Mouse (Mus musculus) kidney, embryonic 16.5 days (tissue): ENCODE results near the gene March6. TPM values are rescaled to one million over a fixed set of nuclear protein-coding genes. Genes with fewer than 3 reads are reported as not detected.

Source experiments
- ATAC-seq: fragments of 200-750 bp; cut with Nextera tagmentation; 2 replicates; pipeline ENCODE4 v1.8.0; 2017; ENCODE audit warnings: moderate TSS enrichment; ENCODE audit not compliant: low FRiP score, low TSS enrichment
- H3K27ac ChIP-seq: fragments of 300-500 bp; sonication (generic); 2 replicates; pipeline ENCODE4 v1.5.1; 2014; ENCODE audit warnings: low read length
- H3K27me3 ChIP-seq: fragments of 300-500 bp; sonication (generic); 2 replicates; pipeline ENCODE4 v1.6.1; 2014; ENCODE audit warnings: low read length, control low read depth, mixed read lengths; ENCODE audit not compliant: insufficient read depth
- H3K36me3 ChIP-seq: fragments of 300-500 bp; sonication (generic); 2 replicates; pipeline ENCODE4 v1.6.1; 2014; ENCODE audit warnings: low read length, control low read depth, mixed read lengths; ENCODE audit not compliant: insufficient read depth
- H3K4me1 ChIP-seq: fragments of 300-500 bp; sonication (generic); 2 replicates; pipeline ENCODE4 v1.6.1; 2014; ENCODE audit warnings: low read length, control low read depth, mixed read lengths; ENCODE audit not compliant: insufficient read depth
- H3K4me2 ChIP-seq: fragments of 300-500 bp; sonication (generic); replicated peaks from 2 replicates; pipeline ENCODE4 v1.6.1; 2014; ENCODE audit warnings: low read depth, low read length
- H3K4me3 ChIP-seq: fragments of 300-500 bp; sonication (generic); 2 replicates; pipeline ENCODE4 v1.5.1; 2014; ENCODE audit warnings: mild to moderate bottlenecking, low read length
- H3K9ac ChIP-seq: fragments of 300-500 bp; sonication (generic); replicated peaks from 2 replicates; pipeline ENCODE4 v1.6.1; 2014; ENCODE audit warnings: low read length
- H3K9me3 ChIP-seq: fragments of 300-500 bp; sonication (generic); 2 replicates; pipeline ENCODE4 v1.6.1; 2016; ENCODE audit warnings: low read length, control low read depth
- WGBS: fragments of 180-500 bp; shearing (Covaris S2); extraction: QIAGEN DNeasy Blood & Tissue Kit; methylation state at CpG from one replicate; pipeline ENCODE4 v1.1.7; 2014; 5-methylcytosine and 5-hydroxymethylcytosine counted together
- polyA plus RNA-seq: library from polyadenylated mRNA; unstranded; fragments of >200 nt; fragmentation: Nextera tagmentation; extraction: Ambion mirVana; gene quantifications from 2 replicates; pipeline ENCODE4 v1.2.1, GENCODE M21; 2015

Gene March6
- polyA plus RNA-seq, 1 experiment from 2014 or later, result 37.4 TPM

GRCm38 (mm10) chr15:31460571-31460970, 70.3 kb downstream of the March6 start:
- WGBS, result 86% methylated on average over 2 of the region's 2 CpGs
- Histone ChIP-seq H3K36me3 (peaks cover 73% of the 10 kb centered on the region), H3K4me2 (no peak overlapping the region), H3K27ac (no peak overlapping the region), H3K4me3 (no peak overlapping the region), H3K4me1 (no peaks in the 10 kb centered on the region), H3K9me3 (no peaks in the 10 kb centered on the region), H3K9ac (no peak overlapping the region), H3K27me3 (no peaks in the 10 kb centered on the region)
- ATAC-seq, result no peak

DNA sequence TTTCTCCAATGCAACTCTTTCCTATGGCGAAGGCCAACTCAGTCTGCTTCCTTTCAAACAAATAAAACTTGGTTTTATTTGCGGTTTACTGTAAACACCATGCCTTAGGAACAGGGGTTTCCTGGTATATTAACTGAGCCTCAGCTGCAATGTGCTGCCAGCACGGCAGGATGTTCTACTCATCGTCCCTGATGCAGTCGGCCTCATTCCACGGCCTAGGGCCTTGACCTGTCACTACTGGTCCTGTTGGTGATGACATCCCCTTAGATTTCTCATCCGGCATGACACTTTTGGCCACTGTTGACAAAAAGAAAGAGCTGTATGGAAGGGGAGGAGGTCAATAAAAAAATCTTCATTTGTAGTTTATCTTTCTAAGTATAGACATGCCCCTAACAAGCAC, 72.8 kb downstream of the March6 start:
- Histone ChIP-seq H3K4me3 (no peak overlapping the region), H3K36me3 (peaks cover 53% of the 10 kb centered on the region), H3K9me3 (no peaks in the 10 kb centered on the region), H3K27ac (no peak overlapping the region), H3K4me2 (no peak overlapping the region), H3K27me3 (no peaks in the 10 kb centered on the region), H3K4me1 (no peaks in the 10 kb centered on the region), H3K9ac (no peak overlapping the region)
- ATAC-seq, result no peak
- WGBS, result 88% methylated on average over 7 of the region's 7 CpGs

GRCm38 (mm10) chr15:31456381-31456780, 74.5 kb downstream of the March6 start:
- Histone ChIP-seq H3K4me2 (no peak overlapping the region), H3K27ac (no peak overlapping the region), H3K4me3 (no peak overlapping the region), H3K27me3 (no peaks in the 10 kb centered on the region), H3K9ac (no peak overlapping the region), H3K9me3 (no peaks in the 10 kb centered on the region), H3K36me3 (peaks cover 40% of the 10 kb centered on the region), H3K4me1 (peaks cover 6% of the 10 kb centered on the region)
- WGBS, result 86% methylated on average over 5 of the region's 5 CpGs
- ATAC-seq, result no peak

DNA sequence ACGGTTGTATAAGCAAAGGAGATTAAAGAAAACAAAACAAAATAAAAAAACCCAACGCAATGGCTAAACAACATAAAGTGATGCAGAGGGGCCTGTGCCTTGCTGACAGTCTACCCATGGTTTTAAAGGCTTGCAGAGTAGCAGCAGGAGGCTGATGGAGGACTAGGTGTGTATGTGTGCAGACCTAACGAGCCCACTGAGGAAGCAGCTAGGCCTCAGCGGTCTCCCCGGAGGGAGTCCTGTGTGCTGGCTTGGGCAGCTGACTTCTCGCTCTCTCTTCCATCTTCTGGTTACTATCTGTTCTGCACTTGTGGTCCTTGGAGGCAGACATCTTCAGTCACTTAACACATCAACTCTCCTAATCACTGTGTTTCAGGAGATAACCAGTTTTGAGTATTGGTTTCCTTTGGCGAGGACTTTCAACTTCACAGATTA, 76.0 kb downstream of the March6 start:
- H3K27ac ChIP-seq, result no peak overlapping the region
- H3K4me2 ChIP-seq, result no peak overlapping the region
- H3K9me3 ChIP-seq, result no peaks in the 10 kb centered on the region
- H3K9ac ChIP-seq, result no peak overlapping the region
- H3K36me3 ChIP-seq, result peaks cover 26% of the 10 kb centered on the region
- no peaks in the 10 kb centered on the region for H3K27me3 ChIP-seq
- H3K4me3 ChIP-seq, result no peak overlapping the region
- peaks cover 6% of the 10 kb centered on the region for H3K4me1 ChIP-seq
- 79% methylated on average over 7 of the region's 7 CpGs for WGBS
- no peak for ATAC-seq

GRCm38 (mm10) chr15:31454096-31454860, 76.6 kb downstream of the March6 start:
- H3K4me1 ChIP-seq, result peaks cover 6% of the 10 kb centered on the region
- no peaks in the 10 kb centered on the region for H3K27me3 ChIP-seq
- peak overlapping the region; percentile 85 for H3K27ac ChIP-seq
- WGBS, result 44% methylated on average over 10 of the region's 10 CpGs
- ATAC-seq, result no peak
- peaks cover 20% of the 10 kb centered on the region for H3K36me3 ChIP-seq
- no peak overlapping the region for H3K9ac ChIP-seq
- H3K9me3 ChIP-seq, result no peaks in the 10 kb centered on the region
- H3K4me3 ChIP-seq, result peak overlapping the region; percentile 59
- peak overlapping the region; percentile 72 for H3K4me2 ChIP-seq

DNA sequence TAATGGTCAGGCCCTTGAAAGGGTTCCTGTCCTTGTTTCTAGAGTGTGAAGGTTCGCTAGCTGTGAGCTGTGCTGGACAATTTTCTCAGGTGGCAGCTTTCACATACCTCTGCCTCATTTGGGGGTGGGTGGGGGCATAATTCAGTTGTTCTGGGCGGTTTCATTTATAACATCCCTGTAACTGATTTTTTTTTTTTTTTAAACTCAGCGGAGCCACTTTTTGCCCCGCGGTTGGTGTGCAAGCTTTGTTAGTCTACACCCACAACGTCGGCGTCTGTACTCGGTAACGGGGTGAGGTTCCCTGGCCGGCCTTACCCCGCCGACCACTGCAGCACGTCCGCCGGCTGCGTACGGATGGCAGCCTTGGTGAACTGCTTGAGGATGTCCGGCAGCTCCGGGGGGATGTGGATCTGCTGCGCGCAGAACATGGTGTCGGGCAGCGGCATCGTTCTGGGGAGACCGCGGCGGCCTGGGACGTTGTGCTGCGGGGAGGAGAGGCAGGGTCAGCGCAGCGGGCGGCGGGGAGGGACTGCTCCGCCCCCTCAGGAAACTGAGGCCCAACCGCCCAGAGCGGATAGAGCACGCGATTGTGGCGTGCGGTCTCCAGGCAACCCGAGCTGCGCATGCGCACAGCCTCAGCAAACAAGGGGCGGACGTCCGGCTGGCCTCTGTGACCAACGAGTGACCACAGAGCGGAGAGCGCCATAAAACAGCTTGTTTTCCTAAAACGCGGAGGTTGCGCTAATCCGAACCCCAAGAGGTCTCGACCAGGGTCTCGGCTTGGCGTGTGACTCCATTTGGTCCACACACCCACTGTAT, 77.5 kb downstream of the March6 start, which contains the start of gene Ropn1l:
Ropn1l (minus strand) TSS at position 640 of the 819 bp plus-strand sequence.
- H3K4me1 ChIP-seq, result peaks cover 6% of the 10 kb centered on the region
- WGBS, result under 1% methylated on average over 57 of the region's 57 CpGs
- peak within 1 kb of the TSS; percentile 72 for H3K4me2 ChIP-seq
- H3K36me3 ChIP-seq, result peaks cover 11% of the 10 kb centered on the region; the same call in 1 of the 2 replicates
- ATAC-seq, result peak; percentile 96
- peak within 1 kb of the TSS; percentile 85 for H3K27ac ChIP-seq
- H3K4me3 ChIP-seq, result peak within 1 kb of the TSS; percentile 59
- H3K27me3 ChIP-seq, result no peaks in the 10 kb centered on the region
- H3K9ac ChIP-seq, result peak within 1 kb of the TSS; percentile 74
- no peaks in the 10 kb centered on the region for H3K9me3 ChIP-seq

DNA sequence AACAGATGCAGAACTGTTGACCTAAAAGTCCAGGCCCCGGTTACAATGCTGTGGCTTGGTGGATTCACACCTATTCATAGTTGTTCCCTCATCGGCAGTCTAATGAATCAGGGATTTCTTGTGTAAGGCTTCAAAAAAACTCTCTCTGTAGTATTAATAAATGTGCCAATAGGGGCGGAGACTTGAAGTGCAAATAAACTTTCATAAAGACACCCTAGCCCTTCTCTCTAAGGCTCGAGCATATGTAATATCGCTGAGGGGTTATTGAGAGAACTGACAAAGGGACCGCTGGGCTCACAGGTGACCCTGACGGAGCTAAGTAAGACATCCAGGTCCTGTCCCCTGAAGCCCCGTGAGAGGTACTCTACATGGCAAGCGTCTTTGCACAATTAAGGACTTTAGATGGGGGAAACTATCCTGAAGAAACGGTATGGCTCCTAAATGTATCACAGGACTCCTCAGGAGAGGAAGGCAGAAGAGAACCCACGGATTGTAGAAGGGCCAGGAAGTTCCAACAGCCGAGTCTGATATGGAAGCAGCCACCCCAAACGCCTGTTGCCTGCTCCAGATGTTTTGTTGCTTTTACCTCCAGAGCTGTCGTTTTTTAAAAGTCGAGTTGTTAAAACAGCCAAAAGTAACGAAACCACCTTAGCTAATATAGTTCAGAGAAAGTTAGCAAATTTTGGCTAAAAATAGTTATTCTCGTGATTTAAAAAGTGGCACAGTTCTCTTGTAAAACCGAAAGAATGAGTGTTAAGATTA, 78.3 kb downstream of the March6 start:
- Histone ChIP-seq H3K9ac (peak overlapping the region; percentile 74), H3K36me3 (0 out of 2 replicates have a peak, but pooled peaks cover 4% of the 10 kb centered on the region), H3K4me2 (peak overlapping the region; percentile 72), H3K4me3 (peak overlapping the region; percentile 59), H3K27me3 (no peaks in the 10 kb centered on the region), H3K4me1 (peaks cover 6% of the 10 kb centered on the region), H3K9me3 (no peaks in the 10 kb centered on the region), H3K27ac (no peak overlapping the region)
- 46% methylated on average over 18 of the region's 18 CpGs for whole genome bisulfite sequencing
- no peak for ATAC-seq

- Histone ChIP-seq H3K9ac (no peak overlapping the region), H3K4me2 (no peak overlapping the region), H3K4me1 (peaks cover 6% of the 10 kb centered on the region), H3K9me3 (no peaks in the 10 kb centered on the region), H3K27ac (no peak overlapping the region), H3K36me3 (no peaks in the 10 kb centered on the region), H3K4me3 (no peak overlapping the region), H3K27me3 (no peaks in the 10 kb centered on the region)
- 19% methylated on average over 2 of the region's 2 CpGs for WGBS
- ATAC-seq, result peak; percentile 46
Observed at GRCm38 (mm10) chr15:31449772-31450171, 81.1 kb downstream of the March6 start.

DNA sequence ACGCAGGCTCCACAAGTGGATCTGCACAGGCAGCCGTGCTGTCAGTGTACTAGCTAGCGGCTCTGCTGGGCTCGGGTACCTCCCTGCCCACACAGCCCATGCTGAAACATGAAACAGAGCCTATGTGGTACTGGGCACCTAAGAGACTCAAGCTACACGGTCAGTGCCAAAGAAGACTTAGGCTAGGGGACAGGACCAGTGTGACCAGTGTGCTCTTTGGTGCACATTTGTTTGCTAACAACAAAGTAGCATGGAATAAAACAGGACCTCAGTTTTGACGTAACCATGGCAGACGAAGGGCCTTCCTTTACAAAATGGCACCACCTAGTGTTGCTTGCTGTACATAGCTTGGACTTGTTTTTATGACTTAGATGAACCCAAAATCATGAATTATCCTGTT, 83.7 kb downstream of the March6 start:
- peak; percentile 21; the same call in 1 of the 2 replicates for ATAC-seq

More for the DNA sequence above, 83.7 kb downstream of the March6 start:
- Histone ChIP-seq H3K36me3 (no peaks in the 10 kb centered on the region), H3K27ac (no peak overlapping the region), H3K4me3 (no peak overlapping the region), H3K9ac (no peak overlapping the region), H3K9me3 (no peaks in the 10 kb centered on the region), H3K4me2 (no peak overlapping the region), H3K4me1 (no peaks in the 10 kb centered on the region), H3K27me3 (no peaks in the 10 kb centered on the region)
- 48% methylated on average over 7 of the region's 7 CpGs for WGBS
